Mouse (Mus musculus): ENCODE measurements at regions not wholly inside any gene's neighbourhood (a gene's known extent, or its start where the extent isn't known, plus 50 kb on each side); places are given as distances from the start of the nearest gene placed in this dataset.
"Not testable (repeated sequence)": the region's sequence is repeated elsewhere in the genome, so short reads cannot be mapped to it uniquely, and the experiment has no call there.

DNA sequence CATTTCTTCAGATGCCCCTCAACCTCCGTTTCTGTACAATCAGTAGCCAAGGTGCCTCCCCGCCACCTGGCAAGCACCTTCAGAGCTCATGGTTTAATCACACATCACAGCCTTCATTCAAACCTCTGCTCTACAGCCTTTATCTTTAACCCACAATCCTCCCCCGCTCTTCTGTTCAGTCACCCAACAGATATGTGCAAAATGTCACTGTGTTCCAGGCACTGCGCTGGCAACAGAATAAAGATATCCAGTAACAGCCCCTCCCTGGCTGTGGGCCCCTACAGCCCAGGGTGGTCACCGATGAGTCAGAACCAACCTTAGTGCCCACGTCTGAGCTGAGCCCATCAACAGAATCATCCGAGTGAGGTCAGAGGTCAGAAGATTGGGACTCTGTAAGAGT, 54.3 kb upstream of the Ddr1 start:
- DNase-seq (ENCODE audit: low read depth, low spot score) = no peak

DNA sequence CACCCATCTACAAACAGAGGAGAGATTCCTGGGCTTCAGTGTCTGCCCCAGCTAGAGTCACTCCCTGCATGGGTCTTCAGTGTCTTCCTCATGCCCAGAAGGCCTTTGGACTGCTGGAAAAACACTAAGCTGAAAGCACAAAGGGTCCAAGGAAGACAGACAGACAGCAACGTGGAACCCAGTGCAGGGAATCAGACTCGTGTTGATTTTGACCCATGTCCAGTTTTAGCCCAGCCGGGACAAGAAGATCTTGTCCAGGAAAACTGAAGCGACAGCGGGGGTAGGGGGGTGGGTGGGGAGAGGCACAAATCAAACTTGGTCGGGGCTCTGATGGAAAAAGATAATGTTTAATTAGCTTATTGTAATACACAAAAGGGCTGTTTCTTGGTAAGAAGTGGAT, 55.3 kb upstream of the Ddr1 start:
- DNase-seq (ENCODE audit: low read depth, low spot score) = no peak

DNA sequence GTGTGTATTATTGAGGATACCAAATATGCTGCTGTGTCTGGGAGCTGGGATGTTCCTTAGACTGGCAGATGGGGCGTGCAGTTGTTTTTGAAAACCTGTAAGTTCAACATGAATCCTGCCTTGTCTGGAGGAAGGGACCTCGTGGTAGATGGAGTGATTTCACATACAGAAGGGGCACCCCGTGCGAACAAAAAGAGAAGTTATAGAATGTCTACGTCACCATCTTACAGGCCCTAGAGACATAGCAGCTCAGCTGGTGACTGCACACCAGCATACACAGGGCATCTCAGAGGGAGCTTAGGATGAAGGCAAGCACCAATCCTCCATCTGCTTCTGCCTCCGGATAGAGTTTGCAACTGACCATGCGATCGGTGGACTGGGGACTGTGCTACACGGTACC, 58.2 kb upstream of the Ddr1 start:
- DNase-seq (ENCODE audit: low read depth, low spot score) = no peak

DNA sequence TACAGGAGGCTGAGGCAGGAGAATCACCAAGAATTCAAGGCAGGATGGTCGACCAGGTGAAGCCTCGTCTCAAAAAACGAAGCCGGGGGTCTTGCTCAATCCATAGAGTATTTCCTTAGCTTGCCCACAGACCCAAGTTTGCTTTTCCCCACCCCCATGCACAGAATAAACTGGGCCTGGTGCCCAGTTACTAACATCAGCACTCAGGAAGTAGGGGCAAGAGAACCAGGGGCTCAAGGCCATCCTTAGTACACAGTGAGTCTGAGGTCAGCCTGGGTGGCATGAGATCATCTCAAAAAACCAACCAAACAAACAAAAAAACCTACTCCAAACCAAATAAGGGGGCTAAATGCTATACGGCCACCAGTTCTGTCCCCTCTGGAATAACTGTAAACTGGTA, 58.4 kb upstream of the Ier3 start:
- DNase-seq (ENCODE audit: low read depth, low spot score) = no peak

DNA sequence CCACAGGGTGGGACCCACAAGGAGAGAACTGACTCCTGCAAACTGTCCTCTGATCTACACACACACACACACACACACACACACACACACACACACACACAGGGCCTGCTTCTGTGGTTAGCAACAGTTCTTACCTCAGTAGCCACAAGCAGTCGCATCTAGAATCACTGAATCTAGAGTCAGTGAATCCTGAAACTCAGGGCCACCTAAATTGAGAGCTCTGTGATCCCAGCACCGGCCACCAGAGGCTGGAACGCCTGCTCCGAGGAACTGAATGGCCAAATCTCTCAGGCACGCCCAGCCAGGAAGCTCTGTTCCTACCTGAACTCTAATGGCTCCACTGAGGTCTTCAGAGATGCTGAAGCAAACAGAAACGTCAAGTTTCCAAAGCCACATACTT, 57.6 kb upstream of the Ier3 start:
- no peak for DNase-seq (ENCODE audit: low read depth, low spot score)

DNA sequence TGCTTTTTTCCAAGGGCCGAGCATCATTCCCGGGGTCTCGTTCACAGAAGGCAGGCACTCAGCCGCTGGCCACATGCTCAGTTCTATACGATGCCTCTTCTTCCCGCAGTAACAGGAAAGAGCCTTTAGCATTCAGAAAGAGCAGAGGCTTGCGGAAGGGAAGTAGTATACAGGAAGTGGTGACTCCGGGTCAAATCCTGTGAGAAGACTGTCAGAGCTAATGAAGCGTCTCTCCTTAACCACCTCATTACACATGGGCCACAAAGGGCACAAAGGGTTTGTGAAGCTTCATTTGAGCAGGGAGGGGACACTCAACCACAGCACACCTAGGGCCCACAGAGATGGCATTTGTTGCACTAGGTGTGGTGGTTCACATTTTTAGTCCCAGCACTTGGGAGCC, 55.1 kb upstream of the Ier3 start:
- DNase-seq (ENCODE audit: low read depth, low spot score) = peak; percentile 23

DNA sequence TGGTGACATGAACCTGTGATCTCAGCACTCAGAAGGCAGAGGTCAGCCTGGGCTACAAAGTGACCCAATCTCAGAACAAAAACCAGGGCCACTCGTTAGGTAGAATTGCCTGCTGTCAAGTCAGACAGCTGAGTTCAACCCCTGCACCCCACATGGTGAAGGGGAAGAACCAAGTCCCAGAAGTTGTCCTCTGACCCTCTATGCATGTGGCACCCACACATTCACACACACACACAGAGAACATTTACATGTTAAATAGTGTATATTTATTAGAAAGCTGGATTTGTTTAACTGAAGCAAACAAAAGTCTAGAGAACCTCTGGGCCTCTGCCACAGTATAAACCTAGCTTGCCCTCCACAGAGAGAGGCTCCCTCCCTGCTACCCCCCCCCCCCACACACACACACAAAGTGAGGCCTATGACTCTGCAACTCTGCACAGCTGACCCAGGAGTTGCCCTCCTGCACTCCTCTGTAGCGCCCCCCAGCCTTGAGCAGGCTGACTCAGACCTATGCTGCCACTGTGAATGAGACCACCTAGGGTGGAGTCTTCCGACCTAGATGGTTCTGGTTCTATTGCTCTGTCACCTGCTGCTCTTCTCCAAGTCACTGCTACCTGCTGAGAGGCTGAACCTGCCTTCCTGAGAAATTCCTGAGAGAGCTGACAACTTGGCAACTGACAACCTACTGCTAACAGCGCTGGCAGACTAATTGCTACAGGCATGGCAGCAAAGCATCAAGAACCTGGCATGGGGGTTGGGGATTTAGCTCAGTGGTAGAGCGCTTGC, 52.1 kb upstream of the Ier3 start:
- DNase-seq (ENCODE audit: low read depth, low spot score) = no peak

DNA sequence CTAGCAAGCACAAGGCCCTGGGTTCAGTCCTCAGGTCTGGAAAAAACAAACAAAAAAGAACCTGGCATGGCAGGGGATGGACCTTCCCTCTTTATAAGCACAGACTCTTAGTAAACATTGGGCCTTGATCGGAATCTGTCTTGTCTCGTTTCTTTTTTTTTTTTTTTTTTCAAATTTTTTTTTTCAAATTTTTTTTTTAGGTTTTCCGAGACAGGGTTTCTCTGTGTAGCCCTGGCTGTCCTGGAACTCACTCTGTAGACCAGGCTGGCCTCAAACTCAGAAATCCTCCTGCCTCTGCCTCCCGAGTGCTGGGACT, 51.6 kb upstream of the Ier3 start:
- DNase-seq (ENCODE audit: low read depth, low spot score) = not testable (repeated sequence)

DNA sequence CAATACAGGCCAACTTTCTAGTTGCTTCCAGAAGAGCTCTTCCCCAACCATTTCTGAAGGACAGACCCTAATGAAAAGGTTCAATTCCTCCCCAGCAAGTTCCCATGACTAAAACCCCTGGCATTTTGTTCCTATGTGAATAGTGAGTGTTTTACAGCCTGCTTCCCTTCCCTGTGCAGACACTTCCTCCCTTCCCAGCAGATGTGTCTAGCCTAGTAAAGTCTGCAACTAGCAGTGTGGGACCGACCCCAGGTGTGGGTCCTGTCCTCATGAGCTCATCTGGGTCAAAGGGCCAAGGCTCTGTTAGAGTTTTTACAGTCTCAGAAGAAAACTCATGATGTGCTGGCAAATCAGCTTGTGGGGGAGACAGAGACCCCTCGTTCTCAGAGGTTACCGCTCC, 50.9 kb upstream of the Ier3 start:
- no peak for DNase-seq (ENCODE audit: low read depth, low spot score)

DNA sequence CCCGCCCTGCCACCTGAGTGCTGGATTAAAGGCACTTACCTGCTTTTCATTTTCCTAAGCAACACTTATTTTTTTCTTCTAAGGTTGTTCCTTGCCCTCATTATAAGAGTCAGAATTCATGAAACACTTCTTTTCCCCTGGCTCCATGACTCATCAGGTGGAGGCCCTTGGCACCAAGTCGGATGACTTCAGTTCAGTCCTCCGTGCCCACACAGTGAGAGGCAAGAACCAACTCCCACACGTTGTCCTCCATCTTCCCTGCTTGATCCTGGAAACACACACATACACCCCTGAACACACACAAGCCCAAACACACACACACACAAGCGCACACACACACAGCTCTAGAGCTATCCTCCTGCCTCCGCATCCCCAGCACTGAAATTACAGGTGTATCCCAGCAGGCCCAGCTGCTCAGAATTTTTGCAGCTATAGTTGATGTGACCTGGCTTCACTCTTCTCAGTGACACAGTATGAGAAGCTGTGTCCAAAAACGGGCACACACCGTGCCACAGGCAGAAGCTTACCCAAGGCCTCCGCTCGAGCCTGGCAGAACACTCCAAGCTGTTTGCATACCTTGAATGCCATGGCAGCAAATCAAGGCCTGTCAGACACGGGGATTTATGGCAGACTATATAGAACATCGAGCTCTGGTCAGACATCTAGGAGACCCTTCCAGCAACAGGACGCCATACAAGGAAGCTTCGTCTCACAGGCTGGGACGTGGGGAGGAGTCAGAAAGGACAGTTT, 49.7 kb upstream of the Ier3 start:
- DNase-seq (ENCODE audit: low read depth, low spot score) = no peak

All from A20 (cell line).